Mouse (Mus musculus) midbrain, embryonic 14.5 days (tissue): ENCODE results near the gene Ltc4s. TPM values are rescaled to one million over a fixed set of nuclear protein-coding genes. Genes with fewer than 3 reads are reported as not detected.

Experiments used
- ATAC-seq: fragments of 200-750 bp; cut with Nextera tagmentation; 2 replicates; pipeline ENCODE4 v1.8.0; 2017; ENCODE audit warnings: moderate number of reproducible peaks, moderate library complexity; ENCODE audit not compliant: low FRiP score, low TSS enrichment
- DNase-seq: peaks from one replicate; pipeline ENCODE4 v3.0.0-alpha.2; 2015
- H3K27ac ChIP-seq: fragments of 300-500 bp; sonication (generic); replicated peaks from 2 replicates; pipeline ENCODE4 v1.5.1; 2014; ENCODE audit warnings: mild to moderate bottlenecking, low read depth, low read length, moderate library complexity
- H3K27me3 ChIP-seq: fragments of 300-500 bp; sonication (generic); 2 replicates; pipeline ENCODE4 v1.6.1; 2014; ENCODE audit warnings: low read length, control low read depth, mixed read lengths; ENCODE audit not compliant: control insufficient read depth, insufficient read depth
- H3K36me3 ChIP-seq: fragments of 300-500 bp; sonication (generic); 2 replicates; pipeline ENCODE4 v1.6.1; 2014; ENCODE audit warnings: low read length, control low read depth; ENCODE audit not compliant: control insufficient read depth, insufficient read depth
- H3K4me1 ChIP-seq: fragments of 300-500 bp; sonication (generic); 2 replicates; pipeline ENCODE4 v1.6.1; 2014; ENCODE audit warnings: mild to moderate bottlenecking, antibody characterized with exemption, low read length, control low read depth; ENCODE audit not compliant: control insufficient read depth, insufficient read depth
- H3K4me2 ChIP-seq: fragments of 300-500 bp; sonication (generic); 2 replicates; pipeline ENCODE4 v1.6.1; 2014; ENCODE audit warnings: mild to moderate bottlenecking, low read length, moderate library complexity
- H3K4me3 ChIP-seq: fragments of 300-500 bp; sonication (generic); replicated peaks from 2 replicates; pipeline ENCODE4 v1.5.1; 2014; ENCODE audit warnings: low read depth, low read length
- H3K9ac ChIP-seq: fragments of 300-500 bp; sonication (generic); replicated peaks from 2 replicates; pipeline ENCODE4 v1.6.1; 2014; ENCODE audit warnings: mild to moderate bottlenecking, low read length, moderate library complexity
- H3K9me3 ChIP-seq: fragments of 300-500 bp; sonication (generic); 2 replicates; pipeline ENCODE4 v1.6.1; 2016; ENCODE audit warnings: low read length, control low read depth, mixed read lengths; ENCODE audit not compliant: control insufficient read depth
- WGBS: fragments of 180-500 bp; shearing (Covaris S2); extraction: QIAGEN DNeasy Blood & Tissue Kit; methylation state at CpG from one replicate; pipeline ENCODE4 v1.1.7; 2014; 5-methylcytosine and 5-hydroxymethylcytosine counted together
- polyA plus RNA-seq: library from polyadenylated mRNA; unstranded; fragments of >200 nt; fragmentation: Nextera tagmentation; extraction: Ambion mirVana; gene quantifications from 2 replicates; pipeline ENCODE4 v1.2.1, GENCODE M21; 2014

Ltc4s gene
- polyA plus RNA-seq, 1 experiment from 2014 or later = 2.5 TPM

GRCm38 (mm10) chr11:50230481-50231304 lies 7.7 kb downstream of the Ltc4s start:
- Histone ChIP-seq H3K4me2 (peak overlapping the region; percentile 37; the same call in 1 of the 2 replicates), H3K27me3 (0 out of 2 replicates have a peak, but pooled peaks cover 10% of the 10 kb centered on the region), H3K9me3 (no peaks in the 10 kb centered on the region), H3K4me1 (peaks cover 27% of the 10 kb centered on the region), H3K36me3 (peaks cover 50% of the 10 kb centered on the region), H3K9ac (no peak overlapping the region), H3K27ac (no peak overlapping the region), H3K4me3 (peak overlapping the region; percentile 10; the same call in 1 of the 2 replicates)
- WGBS = 24% methylated on average over 45 of the region's 45 CpGs
- DNase-seq (no peak), ATAC-seq (0 out of 2 replicates have a peak, but pooled peaks have one; percentile 29)

DNA sequence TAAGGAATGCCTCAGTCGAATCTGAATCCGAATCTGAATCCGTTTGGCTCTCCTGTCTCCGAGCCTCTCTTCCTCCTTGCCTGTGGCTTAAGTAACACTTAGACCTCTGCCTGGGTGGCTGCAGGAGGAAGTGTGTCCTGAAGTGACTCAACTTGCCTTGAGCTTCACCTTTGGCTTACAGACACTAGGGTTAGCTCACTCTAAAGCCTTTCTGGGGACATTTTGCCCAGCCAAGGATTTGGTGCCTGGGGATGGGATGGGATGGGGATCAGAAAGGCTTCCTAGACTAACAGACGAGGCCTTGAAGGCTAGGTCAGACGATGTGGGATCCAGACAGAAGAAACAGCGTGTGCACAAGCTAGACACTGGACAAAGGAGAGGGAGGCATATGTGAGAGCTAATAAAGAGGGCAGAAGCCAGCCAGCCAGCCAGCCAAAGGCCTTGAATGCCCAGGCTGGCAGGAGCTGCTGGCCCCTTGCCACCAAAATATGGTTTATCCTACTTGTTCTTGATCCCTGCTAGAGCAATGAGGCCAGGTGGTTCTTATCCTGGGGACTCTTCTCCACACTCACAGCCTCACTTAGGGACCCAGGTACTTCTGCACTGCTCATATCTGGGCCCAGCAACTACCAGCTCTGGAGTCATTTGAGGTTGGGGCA lies 9.0 kb downstream of the Ltc4s start:
- Histone ChIP-seq H3K27ac (no peak overlapping the region), H3K4me2 (no peak overlapping the region), H3K36me3 (peaks cover 38% of the 10 kb centered on the region), H3K4me3 (no peak overlapping the region), H3K27me3 (0 out of 2 replicates have a peak, but pooled peaks cover 10% of the 10 kb centered on the region), H3K9me3 (no peaks in the 10 kb centered on the region), H3K4me1 (peaks cover 26% of the 10 kb centered on the region), H3K9ac (no peak overlapping the region; the same call in 1 of the 2 replicates)
- 43% methylated on average over 7 of the region's 7 CpGs for WGBS
- DNase-seq = no peak
- no peak for ATAC-seq

DNA sequence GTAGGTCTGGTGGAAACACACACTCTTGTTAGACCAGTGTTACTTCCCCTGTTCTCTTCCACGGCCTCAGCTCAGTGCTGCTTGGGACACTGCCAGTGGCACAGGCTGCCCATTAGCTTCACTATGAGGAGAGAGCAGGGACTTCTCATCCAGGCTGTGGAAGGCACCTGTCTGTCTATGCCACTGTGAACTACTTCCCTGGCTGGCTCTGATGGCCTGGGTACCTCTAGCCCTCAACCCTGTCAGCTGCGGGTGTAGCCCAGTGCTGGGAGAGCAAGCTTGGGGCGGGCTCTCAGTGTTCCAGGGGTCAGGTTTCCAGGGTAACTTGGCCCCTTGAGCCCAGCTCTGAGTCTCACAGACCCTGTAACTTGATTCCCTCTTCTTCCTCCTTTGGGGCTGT lies 9.6 kb downstream of the Ltc4s start:
- H3K4me1 ChIP-seq = peaks cover 30% of the 10 kb centered on the region
- DNase-seq = no peak
- H3K36me3 ChIP-seq = peaks cover 32% of the 10 kb centered on the region
- no peak overlapping the region for H3K27ac ChIP-seq
- H3K9me3 ChIP-seq = no peaks in the 10 kb centered on the region
- ATAC-seq = no peak
- H3K4me3 ChIP-seq = no peak overlapping the region
- 0 out of 2 replicates have a peak, but pooled peaks cover 10% of the 10 kb centered on the region for H3K27me3 ChIP-seq
- H3K4me2 ChIP-seq = no peak overlapping the region
- 28% methylated on average over 3 of the region's 3 CpGs for WGBS
- H3K9ac ChIP-seq = no peak overlapping the region; the same call in 1 of the 2 replicates

DNA sequence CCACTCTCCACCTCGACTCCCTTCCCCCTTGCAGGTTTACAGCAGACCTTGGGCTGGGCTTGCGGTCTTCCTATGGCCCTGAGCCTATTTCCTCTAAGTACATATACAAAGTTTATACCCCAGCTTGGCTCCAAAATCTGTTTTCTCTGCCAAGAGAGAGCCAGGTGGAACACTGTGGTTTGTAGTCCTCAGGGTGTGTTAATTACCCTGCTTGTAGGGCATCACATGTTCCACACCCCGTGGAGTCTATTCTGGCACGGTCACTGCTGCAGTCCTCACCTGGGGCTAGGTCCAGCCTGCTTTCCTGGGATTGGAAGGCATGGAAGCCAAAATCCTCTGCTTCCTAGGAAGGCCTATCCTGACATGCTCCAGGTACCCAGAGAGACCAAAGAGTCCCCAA lies 10.7 kb downstream of the Ltc4s start:
- no peak for DNase-seq
- H3K9ac ChIP-seq = no peak overlapping the region
- ATAC-seq = no peak
- H3K4me1 ChIP-seq = peaks cover 40% of the 10 kb centered on the region
- H3K4me2 ChIP-seq = no peak overlapping the region
- 90% methylated on average over 4 of the region's 4 CpGs for WGBS
- H3K36me3 ChIP-seq = peaks cover 21% of the 10 kb centered on the region
- H3K9me3 ChIP-seq = no peaks in the 10 kb centered on the region
- no peak overlapping the region for H3K4me3 ChIP-seq
- H3K27me3 ChIP-seq = 0 out of 2 replicates have a peak, but pooled peaks cover 10% of the 10 kb centered on the region
- H3K27ac ChIP-seq = no peak overlapping the region

DNA sequence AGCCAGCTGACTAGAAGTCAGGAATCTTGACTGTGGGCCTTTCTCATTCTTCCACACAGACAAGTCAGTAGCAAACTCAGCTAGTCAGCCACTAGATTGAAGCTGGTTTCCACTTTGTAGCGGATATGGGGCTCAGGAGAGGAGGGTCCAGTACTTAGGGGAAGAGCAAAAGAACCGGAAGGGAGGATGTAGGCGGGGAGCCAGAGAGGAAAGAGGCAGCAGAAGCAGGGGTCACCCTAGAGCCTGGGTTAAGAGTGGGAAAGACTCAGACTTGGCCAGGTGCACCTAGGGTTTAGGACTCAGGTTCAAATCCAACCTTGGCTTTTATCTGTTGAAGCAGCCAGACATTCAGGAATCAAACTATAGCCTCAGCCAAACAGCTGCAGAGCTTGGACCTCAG lies 11.2 kb downstream of the Ltc4s start:
- ATAC-seq (no peak), DNase-seq (no peak)
- Histone ChIP-seq H3K4me3 (peak overlapping the region; percentile 73; the same call in 1 of the 2 replicates), H3K4me2 (peak overlapping the region; percentile 92), H3K27me3 (0 out of 2 replicates have a peak, but pooled peaks cover 10% of the 10 kb centered on the region), H3K9me3 (no peaks in the 10 kb centered on the region), H3K27ac (no peak overlapping the region), H3K36me3 (peaks cover 16% of the 10 kb centered on the region), H3K4me1 (peaks cover 44% of the 10 kb centered on the region), H3K9ac (peak overlapping the region; percentile 100; the same call in 1 of the 2 replicates)
- 86% methylated on average over 3 of the region's 3 CpGs for WGBS

DNA sequence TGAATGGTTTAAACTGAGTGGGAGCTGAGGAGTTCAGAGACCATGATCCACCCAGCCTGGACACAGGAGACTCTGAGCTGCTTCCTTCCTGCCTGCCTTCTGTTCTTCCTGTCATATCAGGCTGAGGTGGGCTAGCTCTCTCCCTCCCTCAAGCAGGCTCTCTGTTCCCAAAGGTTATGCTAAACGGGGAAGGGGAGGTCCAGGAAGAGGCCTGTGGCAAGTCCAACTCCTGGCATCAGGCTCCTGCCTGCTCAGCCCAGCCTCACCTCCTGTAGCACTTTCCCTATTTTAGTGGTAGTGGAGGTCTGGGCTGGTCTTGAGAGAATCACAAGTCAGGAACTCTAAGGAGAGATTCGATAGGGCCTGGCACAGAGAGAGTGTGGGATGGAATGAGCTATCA lies 12.0 kb downstream of the Ltc4s start:
- Histone ChIP-seq H3K27me3 (0 out of 2 replicates have a peak, but pooled peaks cover 10% of the 10 kb centered on the region), H3K9me3 (no peaks in the 10 kb centered on the region), H3K4me1 (peaks cover 44% of the 10 kb centered on the region), H3K4me3 (peak overlapping the region; percentile 73), H3K9ac (peak overlapping the region; percentile 100), H3K36me3 (peaks cover 9% of the 10 kb centered on the region), H3K27ac (peak overlapping the region; percentile 96), H3K4me2 (peak overlapping the region; percentile 92)
- ATAC-seq = no peak
- 41% methylated on average over 2 of the region's 2 CpGs for WGBS
- DNase-seq = no peak

GRCm38 (mm10) chr11:50225611-50226378 lies 12.6 kb downstream of the Ltc4s start:
- ATAC-seq (peak; percentile 21; the same call in 1 of the 2 replicates), DNase-seq (peak; percentile 66)
- peak overlapping the region; percentile 73 for H3K4me3 ChIP-seq
- peak overlapping the region; percentile 96 for H3K27ac ChIP-seq
- WGBS = 4% methylated on average over 34 of the region's 34 CpGs
- peak overlapping the region; percentile 92 for H3K4me2 ChIP-seq
- H3K9me3 ChIP-seq = no peaks in the 10 kb centered on the region
- H3K27me3 ChIP-seq = 0 out of 2 replicates have a peak, but pooled peaks cover 9% of the 10 kb centered on the region
- H3K9ac ChIP-seq = peak overlapping the region; percentile 100
- H3K36me3 ChIP-seq = peaks cover 6% of the 10 kb centered on the region
- peaks cover 41% of the 10 kb centered on the region for H3K4me1 ChIP-seq
